Mouse (Mus musculus) heart, postnatal 14 days (tissue): Measurements from ENCODE around the gene Sim2. TPM values are rescaled to one million over a fixed set of nuclear protein-coding genes. Genes with fewer than 3 reads are reported as not detected.

Experiments
- DNase-seq, 2 experiments: peaks; one replicate each; pipeline ENCODE4 v3.0.0; 2021 to 2022
- intact Hi-C: fragments of 180-260 bp; cut with DNase I; formaldehyde crosslinking; loops from one replicate; pipeline ENCODE4 v1.15.1; 2025
- long read RNA-seq, 2 experiments: library from polyadenylated mRNA; stranded (forward); transcript quantifications; one replicate each; pipeline ENCODE4 v2.0.0; 2021
- total RNA-seq, 2 experiments: library from RNA; stranded (reverse); gene quantifications; 2 replicates each; pipeline ENCODE4 v1.2.3; 2021

The Sim2 gene
- total RNA-seq = under 1 TPM in 1 of 2 experiments, not detected in 1; 0.05 TPM
- long read RNA-seq, experiment 1 = 0 reads
- long read RNA-seq, experiment 2 = 0 reads

DNA sequence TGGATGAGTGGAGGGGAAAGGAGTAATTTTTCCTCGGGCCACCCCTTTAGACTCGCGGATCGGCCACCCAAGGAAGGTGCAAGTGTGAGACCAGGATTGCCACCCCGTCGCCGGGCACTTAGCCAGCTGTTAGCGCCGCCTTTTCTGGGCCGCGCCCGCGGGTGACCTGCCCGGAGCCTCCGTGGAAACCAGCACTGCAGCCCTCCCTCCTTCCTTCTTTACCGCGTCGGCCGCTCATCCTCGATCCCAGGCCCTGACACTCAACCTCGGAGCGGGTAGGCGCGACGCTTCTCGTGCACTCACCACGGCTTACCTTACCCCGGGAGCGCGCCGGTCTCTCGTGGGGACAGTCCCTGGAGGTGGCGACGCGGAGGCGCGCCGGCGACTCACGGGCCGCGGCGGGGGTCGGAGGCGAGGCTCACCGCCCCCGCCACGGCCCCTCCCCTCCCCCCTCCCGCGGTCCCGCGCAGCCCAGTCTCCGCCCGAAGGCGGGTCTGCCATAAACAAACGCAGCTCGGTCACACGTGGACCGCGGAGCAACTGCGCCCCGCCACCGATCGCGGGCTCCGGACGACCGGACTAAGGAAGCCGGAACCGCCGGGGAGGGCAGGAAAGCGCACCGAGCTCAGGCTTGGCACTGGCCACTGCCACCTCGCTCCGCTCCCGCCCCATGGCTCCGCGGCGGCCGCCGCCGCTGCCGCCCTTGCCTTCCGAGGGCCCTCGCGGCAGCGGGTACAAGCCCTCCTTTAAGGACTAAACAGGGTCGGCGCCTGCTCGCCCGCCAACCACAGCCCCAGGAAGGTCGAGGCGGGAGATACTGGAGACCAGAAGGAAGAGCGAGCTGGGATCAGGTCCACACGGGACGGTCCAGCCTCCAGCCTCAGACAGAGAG is at the start of gene Sim2:
TSS of gene Sim2 (plus strand) at position 221 of the 892 bp plus-strand sequence.
- peak in 1 of 2 experiments; percentile 19 for DNase-seq
- intact Hi-C loops = no loop called here

DNA sequence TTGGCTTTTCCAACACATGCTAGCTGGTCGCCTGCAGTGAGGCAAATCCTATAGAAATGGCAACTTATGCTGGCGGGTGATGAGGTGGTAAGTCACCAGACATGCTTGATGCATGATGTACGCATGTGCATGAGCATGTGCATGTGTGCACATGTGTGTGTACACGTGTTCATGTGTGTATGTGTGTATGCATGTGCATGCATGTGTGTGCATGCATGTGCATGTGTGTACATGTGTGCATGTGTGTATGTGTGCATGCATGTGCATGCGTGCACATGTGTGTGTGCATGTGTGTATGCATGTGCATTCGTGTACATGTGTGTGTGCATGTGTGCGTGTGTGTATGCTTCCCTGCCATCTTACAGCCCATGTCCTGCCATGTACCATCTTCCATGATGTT is 47.5 kb upstream of the Sim2 start:
- intact Hi-C loops = no loop called here
- no peak for DNase-seq

DNA sequence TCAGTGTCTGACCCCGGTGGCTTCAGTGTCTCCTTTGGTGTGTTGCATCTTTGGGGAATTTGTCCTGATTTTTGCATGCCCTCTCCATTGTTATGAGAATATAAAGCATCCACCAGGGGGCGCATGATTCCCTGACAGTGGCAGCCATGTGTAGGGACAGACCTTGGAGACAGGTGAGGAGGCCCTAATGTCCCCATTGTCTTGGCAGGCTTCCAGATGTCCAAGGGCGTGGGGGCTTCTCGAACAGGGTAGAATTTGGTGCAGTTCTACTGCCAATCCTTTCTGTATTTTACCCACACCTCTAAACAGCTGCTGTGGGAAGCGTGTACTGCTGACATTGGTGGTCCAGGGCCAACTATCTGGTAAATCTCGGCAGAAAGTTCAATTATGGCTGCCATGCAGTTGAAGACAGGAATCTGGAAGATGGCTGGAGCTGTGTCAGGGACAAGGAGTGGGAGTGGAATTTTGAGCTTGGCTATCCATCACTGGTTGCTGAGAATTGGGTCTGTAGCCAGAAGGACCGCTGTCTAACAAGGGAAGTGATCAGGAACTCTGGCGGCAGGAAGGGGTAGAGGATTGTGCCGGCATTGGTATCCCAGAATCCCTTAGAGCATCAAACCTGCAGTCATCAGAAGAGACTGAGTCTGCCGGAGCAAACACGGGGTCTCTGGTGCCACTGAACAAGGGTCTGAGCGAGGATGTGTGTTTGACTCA is 46.3 kb upstream of the Sim2 start:
- peak; percentile 47 to 73 for DNase-seq
- intact Hi-C loops = loop anchor here (1.0 kb wide), 1 partner anchor 220 kb away; no protein-coding TSS in a partner anchor

GRCm38 (mm10) chr16:94038986-94039341 is 45.8 kb upstream of the Sim2 start:
- DNase-seq = no peak
- intact Hi-C loops = loop anchor here (1.0 kb wide), 1 partner anchor 219 kb away; no protein-coding TSS in a partner anchor

- intact Hi-C loops = no loop called here
- no peak for DNase-seq
Observed at GRCm38 (mm10) chr16:94040485-94040884, 44.2 kb upstream of the Sim2 start.

- intact Hi-C loops = no loop called here
- DNase-seq = no peak
Observed at GRCm38 (mm10) chr16:94041065-94041712, 43.5 kb upstream of the Sim2 start.

DNA sequence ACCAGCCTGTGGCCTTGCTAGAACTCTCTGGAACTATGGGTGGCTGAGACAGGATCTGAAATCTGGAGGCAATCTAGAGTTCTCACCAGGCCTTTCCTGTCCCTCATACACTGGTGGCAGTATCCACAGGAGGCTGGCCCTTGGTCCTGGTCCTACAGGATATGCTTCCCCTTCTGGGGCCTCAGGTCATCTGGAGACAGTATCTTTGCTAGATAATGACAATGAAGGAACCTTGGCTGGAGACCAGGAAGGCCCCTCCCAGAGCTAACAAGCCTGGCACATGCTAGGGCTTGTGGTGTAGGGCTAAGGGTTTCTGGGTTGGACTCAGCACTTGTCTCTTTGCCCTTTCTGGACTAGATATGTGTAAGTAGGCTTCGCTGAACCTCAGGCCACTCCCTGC is 40.9 kb upstream of the Sim2 start:
- DNase-seq = no peak
- intact Hi-C loops = no loop called here

GRCm38 (mm10) chr16:94044996-94045395 is 39.7 kb upstream of the Sim2 start:
- no peak for DNase-seq
- intact Hi-C loops = no loop called here

DNA sequence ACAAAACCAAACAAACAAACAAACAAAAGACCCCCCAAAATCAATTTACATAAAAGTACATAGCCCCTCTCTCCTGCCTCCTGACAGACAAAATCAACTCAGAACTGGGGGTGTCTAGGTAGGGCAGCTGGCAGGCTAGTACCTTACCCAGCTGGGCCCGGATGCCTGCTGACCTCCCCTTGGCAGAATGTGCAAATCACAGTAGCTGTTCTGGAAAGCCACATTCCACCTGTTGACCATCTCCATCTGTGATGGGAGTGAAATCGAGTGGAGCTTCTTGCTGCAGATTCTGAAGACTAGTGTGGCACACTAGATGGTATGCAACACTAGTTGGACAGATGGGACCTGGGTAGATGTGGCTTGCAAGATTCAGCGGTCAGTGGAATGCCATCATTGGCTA is 34.4 kb upstream of the Sim2 start:
- no peak for DNase-seq
- intact Hi-C loops = no loop called here

- no peak for DNase-seq
- intact Hi-C loops = no loop called here
Observed at GRCm38 (mm10) chr16:94055176-94055575, 29.6 kb upstream of the Sim2 start.

DNA sequence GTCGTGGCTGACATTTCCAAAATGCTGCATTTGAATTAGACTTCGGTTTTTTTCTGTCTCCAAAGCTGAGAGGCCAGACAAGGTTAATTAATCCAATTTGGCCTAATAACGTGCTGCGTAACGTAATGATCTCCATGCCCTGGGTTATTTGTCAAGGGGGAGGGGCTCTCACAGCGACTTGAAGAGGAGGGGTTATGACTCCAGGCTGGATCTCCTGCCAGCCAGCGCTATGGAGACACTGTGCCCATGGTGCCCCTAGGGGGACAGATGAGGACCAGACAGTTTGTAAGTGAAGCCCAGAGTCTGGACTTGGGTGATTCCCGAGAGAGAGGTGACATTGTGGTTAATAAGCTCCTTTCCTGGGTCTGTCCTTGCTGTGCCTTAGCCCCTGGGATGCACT is 29.2 kb upstream of the Sim2 start:
- no peak for DNase-seq
- intact Hi-C loops = no loop called here

DNA sequence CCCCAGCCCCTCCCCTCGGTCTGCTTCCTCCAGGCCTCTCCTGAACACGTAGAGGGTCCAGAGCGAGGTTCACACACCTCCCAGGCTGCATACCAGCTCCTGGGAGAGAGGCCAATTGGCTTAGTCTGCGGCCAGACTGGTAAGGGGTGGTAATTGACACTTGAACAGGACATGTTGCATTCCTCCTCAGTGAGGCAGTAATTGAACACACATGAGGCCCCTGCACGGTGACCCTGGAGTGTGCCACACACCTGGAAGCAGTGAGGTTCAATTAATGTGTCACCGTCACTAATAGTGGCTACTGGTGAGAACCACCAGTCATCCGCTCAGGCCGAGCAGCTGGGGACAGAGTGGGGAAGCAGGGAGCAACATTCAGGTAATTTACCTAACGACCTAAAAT is 24.9 kb upstream of the Sim2 start:
- DNase-seq = peak in 1 of 2 experiments; percentile 40
- intact Hi-C loops = no loop called here

DNA sequence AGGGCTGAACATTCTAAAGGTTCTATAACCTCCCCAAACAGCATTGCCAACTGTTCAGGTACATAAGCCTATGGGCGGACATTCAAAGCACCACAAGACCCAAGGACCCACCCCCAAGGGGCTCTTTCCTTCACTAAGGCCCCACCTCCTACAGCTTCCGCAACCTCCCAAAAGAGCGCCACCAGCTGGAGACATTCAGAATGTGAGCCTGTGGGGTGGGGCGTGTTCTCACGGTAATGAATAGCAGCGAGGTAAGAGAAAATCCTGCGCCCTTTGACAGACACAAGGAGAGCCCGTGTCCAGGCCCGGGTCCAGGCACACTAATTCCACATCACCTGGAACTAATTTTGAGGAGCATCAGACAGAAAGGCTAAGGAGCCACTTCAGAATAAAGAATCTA is 20.5 kb upstream of the Sim2 start:
- no peak for DNase-seq
- intact Hi-C loops = no loop called here

- DNase-seq = no peak
- intact Hi-C loops = no loop called here
Observed at GRCm38 (mm10) chr16:94065728-94066674, 18.7 kb upstream of the Sim2 start.

DNA sequence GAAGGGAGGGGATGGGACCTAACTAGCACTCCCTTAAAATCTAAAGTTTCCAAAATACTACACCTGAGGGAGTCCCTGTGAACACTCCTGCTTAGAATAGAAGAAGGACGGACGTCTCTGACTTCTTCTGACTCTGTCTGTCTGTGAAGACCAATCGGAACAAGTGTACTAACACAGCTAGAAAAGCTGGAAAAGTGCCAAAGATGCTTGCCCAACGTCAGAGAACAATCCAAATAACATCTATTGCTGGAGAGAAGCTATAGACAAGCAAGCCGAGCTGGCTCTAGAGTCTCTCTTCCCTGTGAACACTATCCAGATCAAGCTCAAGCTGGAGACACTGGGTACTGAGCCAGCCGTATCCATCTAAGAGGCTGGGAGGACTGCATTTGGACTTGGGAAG is 18.0 kb upstream of the Sim2 start:
- no peak for DNase-seq
- intact Hi-C loops = no loop called here

DNA sequence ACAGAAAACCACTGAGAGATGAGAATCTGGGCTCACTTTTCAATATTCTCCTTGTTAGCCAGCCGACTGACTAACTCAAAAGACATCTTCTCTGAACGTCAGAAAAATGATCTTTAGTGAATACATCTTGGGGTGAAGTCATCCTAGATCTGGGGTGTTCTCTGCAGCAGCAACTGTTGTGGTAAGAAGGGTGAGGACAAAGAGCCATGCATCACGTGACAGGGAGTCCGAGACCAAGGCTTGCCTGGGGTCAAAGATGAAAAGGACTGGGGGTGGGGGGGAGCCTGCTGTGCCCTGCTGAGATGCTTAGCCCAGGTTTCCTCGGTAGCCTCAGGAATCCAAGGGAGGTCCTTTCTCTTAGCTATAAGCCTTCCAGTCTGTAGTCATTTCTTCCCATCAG is 17.5 kb upstream of the Sim2 start:
- DNase-seq = no peak
- intact Hi-C loops = no loop called here

GRCm38 (mm10) chr16:94069061-94069460 is 15.7 kb upstream of the Sim2 start:
- intact Hi-C loops = no loop called here
- no peak for DNase-seq

GRCm38 (mm10) chr16:94070920-94071319 is 13.8 kb upstream of the Sim2 start:
- intact Hi-C loops = no loop called here
- no peak for DNase-seq

- intact Hi-C loops = no loop called here
- no peak for DNase-seq
Observed at GRCm38 (mm10) chr16:94071468-94071867, 13.3 kb upstream of the Sim2 start.
